Mouse (Mus musculus) liver, adult 2 months (tissue): ENCODE data around the gene Golga4. TPM values are rescaled to one million over a fixed set of nuclear protein-coding genes. Genes with fewer than 3 reads are reported as not detected.

ENCODE experiments used
- DNase-seq: peaks from one replicate; pipeline ENCODE4 v3.0.0-alpha.2; 2011; ENCODE audit warnings: low read depth, low spot score; ENCODE audit errors: extremely low read depth
- H3K27ac ChIP-seq: fragments of 200-500 bp; replicated peaks from 2 replicates; pipeline ENCODE4 v1.5.1; 2012; ENCODE audit warnings: low read depth, mild to moderate bottlenecking, control low read depth, inconsistent platforms, low read length; ENCODE audit not compliant: insufficient read depth
- H3K27me3 ChIP-seq: fragments of 200-500 bp; 2 replicates; pipeline ENCODE4 v1.6.1; 2012; ENCODE audit warnings: mild to moderate bottlenecking, moderate library complexity, low read length, inconsistent platforms; ENCODE audit not compliant: control insufficient read depth, insufficient read depth
- H3K36me3 ChIP-seq: fragments of 200-500 bp; 2 replicates; pipeline ENCODE4 v1.6.1; 2012; ENCODE audit warnings: low read length, inconsistent platforms; ENCODE audit not compliant: control insufficient read depth, insufficient read depth
- H3K4me1 ChIP-seq: fragments of 200-500 bp; 2 replicates; pipeline ENCODE4 v1.6.1; 2011; ENCODE audit warnings: low read length; ENCODE audit not compliant: control insufficient read depth, insufficient read depth
- H3K4me3 ChIP-seq: fragments of 200-500 bp; 2 replicates; pipeline ENCODE4 v1.5.1; 2011; ENCODE audit warnings: low read depth, mild to moderate bottlenecking, control low read depth, low read length, moderate library complexity; ENCODE audit not compliant: insufficient read depth
- H3K79me2 ChIP-seq: fragments of 200-500 bp; 2 replicates; pipeline ENCODE4 v1.6.1; 2012; ENCODE audit warnings: inconsistent platforms, mild to moderate bottlenecking, low read length, moderate library complexity; ENCODE audit not compliant: control insufficient read depth, insufficient read depth
- H3K9ac ChIP-seq: fragments of 200-500 bp; 2 replicates; pipeline ENCODE4 v1.6.1; 2012; ENCODE audit warnings: low read depth, mild to moderate bottlenecking, control low read depth, inconsistent platforms, low read length
- CTCF ChIP-seq: fragments of 200-500 bp; IDR thresholded peaks from 2 replicates; pipeline ENCODE4 v1.5.1; 2011; ENCODE audit warnings: low read depth, low read length, control low read depth
- POLR2A ChIP-seq: fragments of 200-500 bp; IDR thresholded peaks from 2 replicates; pipeline ENCODE4 v1.6.1; 2011; ENCODE audit warnings: low read length, control low read depth; ENCODE audit not compliant: insufficient read depth; ENCODE audit errors: extremely low read depth
- WGBS: fragments of 180-500 bp; shearing (Covaris S2); methylation state at CpG from one replicate; pipeline ENCODE4 v1.1.7; 2018; 5-methylcytosine and 5-hydroxymethylcytosine counted together
- polyA plus RNA-seq: library from polyadenylated mRNA; depleted of rRNA; stranded (reverse); fragments of >200 nt; gene quantifications from 2 replicates; pipeline ENCODE4 v1.2.3, GENCODE M21; 2012
- total RNA-seq: library from RNA; depleted of rRNA; stranded (reverse); fragments of >200 nt; gene quantifications from 2 replicates; pipeline ENCODE4 v1.2.3, GENCODE M21; 2014

Gene Golga4
- total and polyA plus RNA-seq, 2 experiments, result 9.0 to 47.3 TPM

- Histone ChIP-seq H3K36me3 (peaks cover 14% of the 10 kb centered on the region), H3K9ac (no peak overlapping the region), H3K4me3 (no peak overlapping the region), H3K27me3 (no peaks in the 10 kb centered on the region), H3K79me2 (peaks cover 20% of the 10 kb centered on the region), H3K4me1 (peaks cover 3% of the 10 kb centered on the region; the same call in 1 of the 2 replicates), H3K27ac (no peak overlapping the region)
- no peak for TF ChIP-seq CTCF
- TF ChIP-seq POLR2A, result no peak
- no peak for DNase-seq
- WGBS, result 57% methylated on average over 8 of the region's 8 CpGs
These were observed 13.9 kb downstream of the Golga4 start for GRCm38 (mm10) chr9:118520011-118520410.

DNA sequence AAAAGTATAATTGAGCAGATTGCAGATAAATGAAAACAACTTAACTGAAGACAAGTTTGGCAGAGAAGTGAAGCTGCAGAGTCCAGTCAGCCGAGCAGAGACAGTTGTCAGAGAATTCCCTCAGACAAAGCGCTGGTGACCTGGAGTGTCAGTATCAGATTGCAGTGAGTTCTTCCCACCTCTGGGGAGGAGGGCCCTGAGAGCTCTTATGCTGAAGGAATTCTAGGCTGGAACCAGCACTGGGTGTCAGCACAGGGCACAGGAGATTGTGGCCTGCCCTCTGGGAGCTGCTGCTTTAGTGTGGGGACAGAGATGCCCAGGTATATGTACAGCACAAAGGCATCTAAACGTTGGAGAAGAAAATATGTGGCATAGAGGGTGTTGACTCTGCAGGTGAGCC, 14.8 kb downstream of the Golga4 start:
- peaks cover 3% of the 10 kb centered on the region; the same call in 1 of the 2 replicates for H3K4me1 ChIP-seq
- DNase-seq, result no peak
- H3K27me3 ChIP-seq, result no peaks in the 10 kb centered on the region

GRCm38 (mm10) chr9:118521659-118522058, 15.6 kb downstream of the Golga4 start:
- TF ChIP-seq CTCF, result no peak
- TF ChIP-seq POLR2A, result no peak
- Histone ChIP-seq H3K4me3 (no peak overlapping the region), H3K27ac (no peak overlapping the region), H3K9ac (no peak overlapping the region), H3K79me2 (peaks cover 15% of the 10 kb centered on the region), H3K4me1 (peaks cover 3% of the 10 kb centered on the region; the same call in 1 of the 2 replicates), H3K27me3 (no peaks in the 10 kb centered on the region), H3K36me3 (peaks cover 23% of the 10 kb centered on the region)
- no peak for DNase-seq
- WGBS, result 96% methylated on average over 8 of the region's 8 CpGs

More for the DNA sequence above, 14.8 kb downstream of the Golga4 start:
- TF ChIP-seq POLR2A (no peak), CTCF (no peak)
- H3K4me3 ChIP-seq, result no peak overlapping the region
- H3K27ac ChIP-seq, result no peak overlapping the region
- peaks cover 20% of the 10 kb centered on the region for H3K79me2 ChIP-seq
- H3K36me3 ChIP-seq, result peaks cover 15% of the 10 kb centered on the region
- WGBS, result 41% methylated on average over 3 of the region's 3 CpGs
- no peak overlapping the region for H3K9ac ChIP-seq

DNA sequence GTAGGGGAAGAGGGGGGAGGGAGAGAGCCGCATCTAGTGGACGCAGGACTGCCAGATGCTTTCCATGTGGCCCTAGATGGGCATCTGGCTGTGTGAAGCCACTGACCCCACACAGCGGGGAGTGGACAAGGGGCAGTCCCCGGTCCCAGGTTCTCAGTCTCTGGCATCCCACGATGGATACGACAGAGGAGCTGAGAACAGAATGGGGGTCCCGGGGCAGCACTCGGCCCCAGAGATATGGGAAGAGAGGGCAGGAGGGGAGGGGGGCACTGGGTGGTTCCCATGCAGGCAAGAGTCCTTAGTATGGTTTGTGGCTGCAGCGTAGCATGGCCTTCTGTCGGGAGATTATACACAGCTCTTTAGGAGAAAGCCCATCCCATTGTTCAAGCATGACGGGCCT, 17.7 kb downstream of the Golga4 start:
- Histone ChIP-seq H3K9ac (no peak overlapping the region), H3K36me3 (peaks cover 40% of the 10 kb centered on the region)
- 95% methylated on average over 11 of the region's 11 CpGs for WGBS

GRCm38 (mm10) chr9:118527056-118527455, 21.0 kb downstream of the Golga4 start:
- Histone ChIP-seq H3K27me3 (no peaks in the 10 kb centered on the region), H3K4me1 (no peaks in the 10 kb centered on the region), H3K36me3 (peaks cover 64% of the 10 kb centered on the region), H3K27ac (no peak overlapping the region), H3K9ac (no peak overlapping the region), H3K4me3 (no peak overlapping the region), H3K79me2 (no peaks in the 10 kb centered on the region; the same call in 1 of the 2 replicates)
- no peak for DNase-seq
- 80% methylated on average over 18 of the region's 18 CpGs for WGBS
- TF ChIP-seq CTCF (no peak), POLR2A (no peak)

More for the DNA sequence above, 17.7 kb downstream of the Golga4 start:
- Histone ChIP-seq H3K4me3 (no peak overlapping the region), H3K4me1 (peaks cover under 1% of the 10 kb centered on the region; the same call in 1 of the 2 replicates), H3K27me3 (no peaks in the 10 kb centered on the region), H3K27ac (no peak overlapping the region), H3K79me2 (peaks cover 2% of the 10 kb centered on the region; the same call in 1 of the 2 replicates)
- TF ChIP-seq POLR2A (no peak), CTCF (no peak)
- no peak for DNase-seq

GRCm38 (mm10) chr9:118529783-118530182, 23.7 kb downstream of the Golga4 start:
- Histone ChIP-seq H3K4me3 (no peak overlapping the region), H3K4me1 (no peaks in the 10 kb centered on the region), H3K9ac (no peak overlapping the region), H3K27me3 (no peaks in the 10 kb centered on the region), H3K27ac (no peak overlapping the region), H3K36me3 (peaks cover 71% of the 10 kb centered on the region), H3K79me2 (no peaks in the 10 kb centered on the region; the same call in 1 of the 2 replicates)
- TF ChIP-seq POLR2A (no peak), CTCF (no peak)
- no peak for DNase-seq
- WGBS, result 46% methylated on average over 3 of the region's 3 CpGs
